Mouse (Mus musculus): ENCODE data around the gene Adamts12.

- no peak for TF ChIP-seq CTCF (IDR thresholded peaks at IDR 0.05 in 2 of 3, conservative IDR thresholded peaks at IDR 0.05 in 1 of 3; ENCODE audit: control insufficient read depth in 1 of 3, insufficient read depth in 1 of 3, low read depth in 2 of 3, low read length in 3 of 3, poor library complexity in 1 of 3, severe bottlenecking in 1 of 3)
- TF ChIP-seq TCF12 (IDR thresholded peaks at IDR 0.05; ENCODE audit: low read depth, low read length) = no peak
These were observed 10.0 kb upstream of the Adamts12 start for GRCm38 (mm10) chr15:11054440-11055080.

Measured in MEL (cell line).